Mouse (Mus musculus): ENCODE results near the gene Dync1i1. TPM values are rescaled to one million over a fixed set of nuclear protein-coding genes. Genes with fewer than 3 reads are reported as not detected.

The Dync1i1 gene
- polyA plus RNA-seq, 1 experiment from 2014 or later = 7.4 TPM

DNA sequence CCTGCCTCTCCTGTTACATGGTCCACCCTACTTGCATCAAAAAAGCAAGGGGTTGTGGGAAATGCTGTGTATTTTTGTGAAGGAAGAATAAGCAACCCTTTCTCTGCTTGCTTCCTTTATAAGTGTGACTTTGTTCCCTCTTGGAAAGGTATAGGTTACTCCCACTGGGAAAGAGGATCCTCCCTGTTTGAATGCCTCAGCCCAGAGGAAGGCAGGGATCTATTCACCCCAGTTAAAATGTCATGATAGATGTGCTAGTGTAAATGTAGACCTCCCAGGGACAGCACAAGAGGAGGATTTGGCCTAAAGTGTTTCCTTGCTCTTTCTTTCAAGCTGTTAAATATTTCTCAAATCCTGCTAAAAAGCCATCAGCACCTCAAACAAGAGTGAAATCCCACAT is 9.0 kb downstream of the Dync1i1 start:
- Histone ChIP-seq H3K4me2 (replicated peaks) (no peak overlapping the region), H3K9ac (no peak overlapping the region), H3K4me3 (no peak overlapping the region), H3K27ac (no peak overlapping the region), H3K36me3 (no peaks in the 10 kb centered on the region), H3K27me3 (no peaks in the 10 kb centered on the region), H3K4me1 (no peaks in the 10 kb centered on the region), H3K9me3 (no peaks in the 10 kb centered on the region)
- no peak for ATAC-seq (ENCODE audit: insufficient number of reproducible peaks, insufficient read depth, low FRiP score, low TSS enrichment)

DNA sequence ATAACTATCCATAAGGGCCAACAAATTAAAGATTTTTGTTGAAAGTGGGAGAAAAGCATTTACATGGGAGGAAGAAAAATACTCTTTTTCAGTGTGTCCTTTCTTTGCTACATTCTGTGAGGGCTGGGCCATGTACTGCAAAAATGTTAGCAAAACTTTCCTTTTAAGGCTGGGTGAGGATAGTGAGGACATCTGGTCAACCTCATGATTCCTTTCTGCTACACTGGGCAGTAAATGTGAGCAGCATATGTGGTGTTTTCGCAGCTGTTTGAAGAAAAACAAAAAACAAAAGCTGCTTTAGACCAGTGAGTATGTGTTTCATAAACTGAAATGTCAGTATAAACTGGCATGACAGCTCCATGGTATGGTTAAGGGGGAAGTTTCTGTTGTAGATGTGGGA is 9.4 kb downstream of the Dync1i1 start:
- no peak overlapping the region for H3K4me3 ChIP-seq
- no peak for ATAC-seq (ENCODE audit: insufficient number of reproducible peaks, insufficient read depth, low FRiP score, low TSS enrichment)
- no peak overlapping the region for H3K9ac ChIP-seq
- no peaks in the 10 kb centered on the region for H3K9me3 ChIP-seq
- no peaks in the 10 kb centered on the region for H3K36me3 ChIP-seq
- no peaks in the 10 kb centered on the region for H3K4me1 ChIP-seq
- H3K27ac ChIP-seq = no peak overlapping the region
- WGBS = 72% methylated on average over 1 of the region's 1 CpGs
- no peaks in the 10 kb centered on the region for H3K27me3 ChIP-seq
- no peak overlapping the region for H3K4me2 ChIP-seq (replicated peaks)

DNA sequence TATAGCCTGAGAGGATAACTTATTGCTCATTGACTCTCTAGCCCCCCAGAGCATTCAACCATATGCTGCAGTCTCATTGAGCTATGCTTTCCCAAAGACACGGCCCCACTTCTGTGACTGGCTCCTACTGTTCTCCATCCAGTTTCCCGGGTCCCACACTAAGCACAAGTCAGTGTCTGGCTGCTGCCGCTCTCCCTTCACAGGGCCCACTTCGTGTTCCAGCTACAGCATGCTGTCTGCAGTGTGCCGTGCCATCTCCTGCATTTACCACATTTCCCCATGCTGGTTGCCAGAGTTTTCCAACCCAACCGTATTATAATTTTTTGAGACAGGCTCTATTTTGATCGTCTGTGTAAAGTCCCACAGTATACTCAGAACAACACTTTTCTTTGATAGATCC is 14.3 kb downstream of the Dync1i1 start:
- Histone ChIP-seq H3K27ac (no peak overlapping the region), H3K4me3 (no peak overlapping the region), H3K9me3 (no peaks in the 10 kb centered on the region), H3K9ac (no peak overlapping the region), H3K4me1 (no peaks in the 10 kb centered on the region), H3K36me3 (no peaks in the 10 kb centered on the region), H3K4me2 (replicated peaks) (no peak overlapping the region), H3K27me3 (no peaks in the 10 kb centered on the region)
- 80% methylated on average over 7 of the region's 7 CpGs for WGBS
- no peak for ATAC-seq (ENCODE audit: insufficient number of reproducible peaks, insufficient read depth, low FRiP score, low TSS enrichment)

DNA sequence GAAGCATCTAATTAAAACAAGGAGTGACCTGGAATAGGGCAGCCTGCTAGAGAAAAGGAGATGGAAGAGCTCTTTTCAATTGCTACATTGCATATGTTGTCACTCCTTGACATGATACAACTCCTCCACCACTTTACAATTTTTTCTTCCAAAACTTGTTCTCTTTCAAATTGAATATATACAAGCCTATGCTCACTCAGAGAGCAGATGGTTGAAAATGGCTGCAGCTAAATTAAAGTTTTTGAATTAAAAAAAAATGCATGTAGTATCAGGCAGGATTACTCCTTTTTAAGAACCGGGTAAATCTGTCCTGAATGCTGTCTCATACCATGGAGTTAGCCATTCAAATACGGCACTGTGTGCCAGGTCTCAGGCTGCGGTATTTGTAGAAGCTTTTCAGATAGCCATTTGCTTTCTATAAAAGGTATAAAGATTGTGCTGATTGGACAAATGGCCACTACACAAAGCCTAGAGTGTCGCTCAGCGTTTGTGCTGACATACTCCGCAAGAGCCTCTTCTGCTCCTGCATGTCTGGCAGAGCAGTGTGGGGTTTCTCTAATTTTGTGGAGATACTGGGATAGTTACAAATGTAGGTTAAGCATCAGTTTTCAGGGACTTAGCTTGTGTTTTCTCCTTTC is 16.1 kb downstream of the Dync1i1 start:
- Histone ChIP-seq H3K27me3 (no peaks in the 10 kb centered on the region), H3K9ac (no peak overlapping the region), H3K4me3 (no peak overlapping the region), H3K9me3 (no peaks in the 10 kb centered on the region), H3K4me1 (no peaks in the 10 kb centered on the region), H3K27ac (no peak overlapping the region), H3K4me2 (replicated peaks) (no peak overlapping the region), H3K36me3 (no peaks in the 10 kb centered on the region)
- 85% methylated on average over 6 of the region's 6 CpGs for WGBS
- ATAC-seq (ENCODE audit: insufficient number of reproducible peaks, insufficient read depth, low FRiP score, low TSS enrichment) = no peak

DNA sequence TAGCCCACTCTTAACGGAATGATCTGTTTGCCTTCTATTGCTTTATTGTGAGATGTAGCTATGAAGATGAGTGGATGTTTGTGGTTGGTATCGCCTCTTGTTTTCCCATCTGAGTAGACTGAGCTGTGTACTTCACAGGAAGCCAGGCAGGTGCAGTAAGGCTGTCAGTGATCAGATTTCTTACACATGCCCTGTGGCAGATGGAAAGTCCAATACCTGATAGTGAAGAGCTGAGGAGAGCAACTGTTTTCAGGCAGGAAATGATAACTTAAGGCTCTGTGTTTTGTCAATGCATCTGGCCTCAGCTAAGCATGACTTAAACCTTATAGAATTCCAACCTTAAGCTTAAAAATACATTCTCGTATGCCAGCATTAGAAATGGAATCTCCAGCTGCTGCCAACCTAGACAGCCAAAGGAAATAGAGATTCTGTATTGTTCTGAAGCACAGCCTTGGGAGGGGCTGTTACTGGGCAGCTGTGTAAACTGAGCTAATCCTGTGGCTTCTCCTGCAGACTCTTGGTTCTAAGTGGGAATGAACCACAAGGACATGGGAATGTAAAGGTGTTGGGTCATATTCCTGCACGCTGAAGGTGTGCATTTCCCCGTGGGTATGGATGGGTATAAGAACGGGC is 24.8 kb downstream of the Dync1i1 start:
- ATAC-seq (ENCODE audit: insufficient number of reproducible peaks, insufficient read depth, low FRiP score, low TSS enrichment) = peak; percentile 67; the same call in 1 of the 2 replicates
- Histone ChIP-seq H3K9ac (no peak overlapping the region), H3K4me1 (peaks cover 11% of the 10 kb centered on the region; the same call in 1 of the 2 replicates), H3K4me2 (replicated peaks) (no peak overlapping the region), H3K4me3 (no peak overlapping the region), H3K27ac (no peak overlapping the region), H3K27me3 (no peaks in the 10 kb centered on the region), H3K36me3 (no peaks in the 10 kb centered on the region), H3K9me3 (no peaks in the 10 kb centered on the region)
- WGBS = 64% methylated on average over 6 of the region's 6 CpGs

DNA sequence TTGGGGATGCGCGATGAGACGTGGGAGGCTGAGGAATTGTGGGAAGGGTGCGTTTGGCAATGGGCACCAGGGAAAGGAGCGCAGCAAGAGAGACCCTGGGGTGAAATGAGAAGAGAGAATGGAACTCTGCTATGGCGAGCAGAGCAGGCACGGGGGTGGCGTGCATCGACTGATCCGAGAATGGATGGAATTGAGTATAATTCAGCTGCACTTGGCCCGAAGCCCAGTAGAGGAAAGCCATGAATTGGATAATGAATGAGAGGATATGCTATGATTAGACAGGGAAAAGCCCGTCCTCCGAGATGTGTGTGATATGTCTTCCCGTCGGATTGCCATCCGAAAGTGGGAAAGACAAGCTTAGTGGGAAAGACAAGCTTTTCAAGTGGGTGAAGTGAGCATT is 26.7 kb downstream of the Dync1i1 start:
- H3K36me3 ChIP-seq = no peaks in the 10 kb centered on the region
- ATAC-seq (ENCODE audit: insufficient number of reproducible peaks, insufficient read depth, low FRiP score, low TSS enrichment) = no peak
- H3K27me3 ChIP-seq = no peaks in the 10 kb centered on the region
- H3K27ac ChIP-seq = no peak overlapping the region
- H3K9me3 ChIP-seq = no peaks in the 10 kb centered on the region
- 82% methylated on average over 16 of the region's 16 CpGs for WGBS
- no peak overlapping the region for H3K4me3 ChIP-seq
- no peak overlapping the region for H3K9ac ChIP-seq
- no peak overlapping the region for H3K4me2 ChIP-seq (replicated peaks)
- peaks cover 11% of the 10 kb centered on the region; the same call in 1 of the 2 replicates for H3K4me1 ChIP-seq

DNA sequence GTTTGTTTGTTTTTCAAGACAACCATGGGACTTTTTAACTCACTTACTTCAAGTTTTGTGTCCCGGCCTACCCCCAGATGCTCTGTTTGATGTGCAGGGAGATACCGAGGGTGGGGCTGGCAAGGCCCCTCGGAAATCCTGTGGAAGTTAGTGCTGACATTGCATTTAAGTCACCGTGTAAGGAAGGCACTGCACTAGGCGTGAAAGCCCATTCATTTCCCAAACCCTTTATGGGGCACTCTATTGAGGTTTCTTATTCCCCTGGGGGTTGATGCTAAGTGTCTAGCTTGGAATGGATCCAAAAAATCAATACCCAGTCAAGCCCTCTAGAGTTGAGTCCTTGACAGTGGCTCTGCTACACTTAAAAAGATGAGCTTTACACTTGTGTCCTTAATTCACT is 27.2 kb downstream of the Dync1i1 start:
- H3K27ac ChIP-seq = no peak overlapping the region
- 79% methylated on average over 5 of the region's 5 CpGs for WGBS
- ATAC-seq (ENCODE audit: insufficient number of reproducible peaks, insufficient read depth, low FRiP score, low TSS enrichment) = no peak

DNA sequence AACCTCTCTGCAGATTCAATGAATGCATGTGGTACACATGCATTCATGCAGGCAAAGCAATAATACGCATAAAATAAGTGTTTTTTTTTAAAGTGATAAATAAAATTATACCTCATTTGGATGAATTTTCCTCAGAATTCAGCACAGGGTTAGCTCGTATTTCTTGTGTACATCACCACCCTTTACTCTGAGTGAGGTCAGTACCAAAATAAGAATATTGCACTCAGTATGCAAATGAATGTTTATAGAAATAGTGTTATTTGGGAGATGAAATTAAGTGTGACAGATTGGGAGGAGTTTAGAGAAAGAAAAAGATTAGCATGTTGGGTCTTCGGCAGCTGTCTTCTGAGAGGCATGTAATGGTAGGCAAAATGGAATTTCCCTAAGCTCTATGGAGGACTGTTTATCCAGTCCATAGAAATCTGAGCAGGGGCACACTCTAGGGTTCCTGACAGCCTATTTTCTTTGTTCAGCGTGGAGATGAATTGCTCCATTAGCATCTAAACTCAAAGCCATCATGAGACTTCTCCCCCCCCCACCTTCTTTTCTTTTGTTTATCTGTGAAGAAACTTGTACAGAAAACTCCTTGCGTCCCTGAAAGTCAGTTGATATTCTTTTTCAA is 31.2 kb downstream of the Dync1i1 start:
- H3K27me3 ChIP-seq = no peaks in the 10 kb centered on the region
- no peak for ATAC-seq (ENCODE audit: insufficient number of reproducible peaks, insufficient read depth, low FRiP score, low TSS enrichment)
- H3K9ac ChIP-seq = no peak overlapping the region
- H3K9me3 ChIP-seq = no peaks in the 10 kb centered on the region
- H3K4me2 ChIP-seq (replicated peaks) = no peak overlapping the region
- H3K36me3 ChIP-seq = no peaks in the 10 kb centered on the region
- H3K4me3 ChIP-seq = no peak overlapping the region
- no peak overlapping the region for H3K27ac ChIP-seq
- H3K4me1 ChIP-seq = 0 out of 2 replicates have a peak, but pooled peaks cover 7% of the 10 kb centered on the region
- 60% methylated on average over 5 of the region's 5 CpGs for WGBS

More for the DNA sequence above, 27.2 kb downstream of the Dync1i1 start:
- Histone ChIP-seq H3K36me3 (no peaks in the 10 kb centered on the region), H3K9me3 (no peaks in the 10 kb centered on the region), H3K4me1 (peaks cover 11% of the 10 kb centered on the region; the same call in 1 of the 2 replicates), H3K9ac (no peak overlapping the region), H3K4me3 (no peak overlapping the region), H3K27me3 (no peaks in the 10 kb centered on the region), H3K4me2 (replicated peaks) (no peak overlapping the region)

DNA sequence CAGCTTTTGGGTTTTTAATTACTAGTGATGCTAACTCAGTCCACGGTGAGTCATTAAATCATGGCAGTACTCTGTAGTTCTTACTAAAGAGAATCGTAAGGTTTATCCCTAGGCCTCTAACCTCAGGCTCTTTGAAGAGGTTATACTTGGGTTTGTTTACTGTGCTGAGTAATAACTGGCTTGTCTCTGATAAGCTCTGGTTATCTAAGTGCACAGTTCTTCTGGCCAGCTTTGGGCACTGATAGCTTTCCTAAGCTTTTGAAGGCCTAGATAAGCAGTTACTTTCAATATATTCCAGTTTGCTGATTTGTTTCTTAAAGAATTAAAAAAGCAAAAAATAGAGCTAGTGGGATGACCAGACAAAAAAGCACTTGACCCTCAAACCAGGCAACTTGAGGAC is 37.5 kb downstream of the Dync1i1 start:
- Histone ChIP-seq H3K9me3 (no peaks in the 10 kb centered on the region), H3K27ac (no peak overlapping the region), H3K4me2 (replicated peaks) (no peak overlapping the region), H3K36me3 (no peaks in the 10 kb centered on the region), H3K4me1 (no peaks in the 10 kb centered on the region), H3K9ac (no peak overlapping the region), H3K27me3 (no peaks in the 10 kb centered on the region), H3K4me3 (no peak overlapping the region)
- 78% methylated on average over 2 of the region's 2 CpGs for WGBS
- no peak for ATAC-seq (ENCODE audit: insufficient number of reproducible peaks, insufficient read depth, low FRiP score, low TSS enrichment)

DNA sequence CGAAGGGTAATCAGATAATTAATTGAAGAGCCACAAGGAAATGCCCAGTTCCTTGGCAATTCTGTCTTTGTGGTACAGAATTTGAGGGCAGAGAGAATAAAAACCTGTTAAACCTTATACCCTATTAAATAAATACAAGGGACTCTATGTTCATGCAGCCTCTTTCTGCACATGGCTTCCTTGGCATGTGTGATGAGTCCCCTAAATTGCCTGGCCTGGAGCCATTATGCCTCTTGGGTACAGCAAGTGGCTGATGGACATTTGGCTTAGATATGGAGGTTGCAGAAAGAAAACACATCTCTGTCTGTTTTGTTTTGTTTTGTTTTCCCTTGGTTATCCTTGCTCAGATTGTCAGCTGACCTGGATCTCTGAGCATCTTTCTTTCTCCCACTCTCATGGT is 43.1 kb downstream of the Dync1i1 start:
- Histone ChIP-seq H3K36me3 (no peaks in the 10 kb centered on the region), H3K27ac (no peak overlapping the region), H3K4me3 (no peak overlapping the region), H3K4me1 (no peaks in the 10 kb centered on the region), H3K9me3 (no peaks in the 10 kb centered on the region), H3K9ac (no peak overlapping the region), H3K4me2 (replicated peaks) (no peak overlapping the region), H3K27me3 (no peaks in the 10 kb centered on the region)
- ATAC-seq (ENCODE audit: insufficient number of reproducible peaks, insufficient read depth, low FRiP score, low TSS enrichment) = no peak
- 88% methylated on average over 1 of the region's 1 CpGs for WGBS

DNA sequence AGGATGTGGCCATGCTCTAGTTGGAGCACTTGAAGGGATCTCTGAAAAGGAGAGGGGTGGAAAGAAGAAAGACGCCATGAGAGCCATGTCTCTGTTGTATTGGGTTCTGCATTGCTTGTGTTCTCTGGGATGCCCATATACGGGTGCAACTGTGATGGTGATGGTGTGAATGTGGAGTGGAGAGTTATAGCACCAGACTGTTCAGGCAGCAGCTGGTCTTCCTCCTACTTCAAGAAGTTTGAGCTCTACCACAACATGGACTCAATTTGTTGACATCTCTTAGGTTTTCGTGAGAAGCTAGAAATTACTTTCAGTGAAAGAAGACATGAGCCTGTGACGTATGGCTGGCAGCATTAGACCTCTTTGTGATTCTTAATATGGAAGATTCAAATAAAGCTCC is 44.8 kb downstream of the Dync1i1 start:
- H3K9me3 ChIP-seq = no peaks in the 10 kb centered on the region
- H3K4me1 ChIP-seq = no peaks in the 10 kb centered on the region
- H3K4me2 ChIP-seq (replicated peaks) = no peak overlapping the region
- H3K9ac ChIP-seq = no peak overlapping the region
- no peaks in the 10 kb centered on the region for H3K36me3 ChIP-seq
- no peaks in the 10 kb centered on the region for H3K27me3 ChIP-seq
- no peak overlapping the region for H3K27ac ChIP-seq
- WGBS = 89% methylated on average over 4 of the region's 4 CpGs
- H3K4me3 ChIP-seq = no peak overlapping the region
- no peak for ATAC-seq (ENCODE audit: insufficient number of reproducible peaks, insufficient read depth, low FRiP score, low TSS enrichment)

DNA sequence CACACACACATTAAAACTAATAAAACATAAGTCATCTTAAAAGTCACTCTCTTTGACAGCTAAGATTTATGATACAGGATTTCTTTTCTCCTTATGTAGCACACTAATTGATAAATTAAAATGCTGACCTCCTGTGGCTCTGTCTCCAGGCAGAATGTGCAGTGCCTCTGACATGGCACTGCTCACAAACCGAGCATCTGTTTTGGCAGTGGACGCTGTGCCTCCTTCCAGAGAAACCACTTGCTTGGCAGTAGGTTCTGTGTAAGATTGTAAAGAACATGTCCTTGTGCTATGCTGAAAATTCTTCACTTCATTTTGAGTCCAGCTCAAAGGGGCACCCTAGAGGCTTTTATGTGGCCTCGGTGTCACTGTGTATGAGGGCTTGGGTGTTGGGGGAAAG is 50.0 kb downstream of the Dync1i1 start:
- Histone ChIP-seq H3K9ac (no peak overlapping the region), H3K9me3 (no peaks in the 10 kb centered on the region), H3K4me3 (no peak overlapping the region), H3K4me2 (replicated peaks) (no peak overlapping the region), H3K27ac (no peak overlapping the region), H3K27me3 (no peaks in the 10 kb centered on the region), H3K4me1 (no peaks in the 10 kb centered on the region), H3K36me3 (no peaks in the 10 kb centered on the region)
- 73% methylated on average over 3 of the region's 3 CpGs for WGBS
- no peak for ATAC-seq (ENCODE audit: insufficient number of reproducible peaks, insufficient read depth, low FRiP score, low TSS enrichment)
